Mouse (Mus musculus) brain, embryonic 14.5 days (tissue): ENCODE results near the gene Gatad2a.

Experiments
- CTCF ChIP-seq: fragments of 200-500 bp; IDR thresholded peaks from 2 replicates; pipeline ENCODE4 v1.5.1; 2012; ENCODE audit warnings: inconsistent platforms, mild to moderate bottlenecking, moderate library complexity, borderline replicate concordance; ENCODE audit not compliant: insufficient read depth, insufficient read length; ENCODE audit errors: extremely low read depth
- POLR2A ChIP-seq: fragments of 200-500 bp; IDR thresholded peaks from 2 replicates; pipeline ENCODE4 v1.6.1; 2012; ENCODE audit warnings: mild to moderate bottlenecking, inconsistent platforms, borderline replicate concordance; ENCODE audit not compliant: poor library complexity, insufficient read depth, insufficient read length, severe bottlenecking; ENCODE audit errors: extremely low read depth

GRCm38 (mm10) chr8:69923986-69924385, 72.2 kb downstream of the Gatad2a start:
- TF ChIP-seq POLR2A = no peak
- no peak for TF ChIP-seq CTCF
